Mouse (Mus musculus) liver, adult 2 months (tissue): ENCODE data around the gene Ipo8. TPM values are rescaled to one million over a fixed set of nuclear protein-coding genes. Genes with fewer than 3 reads are reported as not detected.

Source experiments
- DNase-seq: peaks from one replicate; pipeline ENCODE4 v3.0.0-alpha.2; 2011; ENCODE audit warnings: low read depth, low spot score; ENCODE audit errors: extremely low read depth
- H3K27ac ChIP-seq: fragments of 200-500 bp; replicated peaks from 2 replicates; pipeline ENCODE4 v1.5.1; 2012; ENCODE audit warnings: low read depth, mild to moderate bottlenecking, control low read depth, inconsistent platforms, low read length; ENCODE audit not compliant: insufficient read depth
- H3K27me3 ChIP-seq: fragments of 200-500 bp; 2 replicates; pipeline ENCODE4 v1.6.1; 2012; ENCODE audit warnings: mild to moderate bottlenecking, moderate library complexity, low read length, inconsistent platforms; ENCODE audit not compliant: control insufficient read depth, insufficient read depth
- H3K36me3 ChIP-seq: fragments of 200-500 bp; 2 replicates; pipeline ENCODE4 v1.6.1; 2012; ENCODE audit warnings: low read length, inconsistent platforms; ENCODE audit not compliant: control insufficient read depth, insufficient read depth
- H3K4me1 ChIP-seq: fragments of 200-500 bp; 2 replicates; pipeline ENCODE4 v1.6.1; 2011; ENCODE audit warnings: low read length; ENCODE audit not compliant: control insufficient read depth, insufficient read depth
- H3K4me3 ChIP-seq: fragments of 200-500 bp; 2 replicates; pipeline ENCODE4 v1.5.1; 2011; ENCODE audit warnings: low read depth, mild to moderate bottlenecking, control low read depth, low read length, moderate library complexity; ENCODE audit not compliant: insufficient read depth
- H3K79me2 ChIP-seq: fragments of 200-500 bp; 2 replicates; pipeline ENCODE4 v1.6.1; 2012; ENCODE audit warnings: inconsistent platforms, mild to moderate bottlenecking, low read length, moderate library complexity; ENCODE audit not compliant: control insufficient read depth, insufficient read depth
- H3K9ac ChIP-seq: fragments of 200-500 bp; 2 replicates; pipeline ENCODE4 v1.6.1; 2012; ENCODE audit warnings: low read depth, mild to moderate bottlenecking, control low read depth, inconsistent platforms, low read length
- CTCF ChIP-seq: fragments of 200-500 bp; IDR thresholded peaks from 2 replicates; pipeline ENCODE4 v1.5.1; 2011; ENCODE audit warnings: low read depth, low read length, control low read depth
- POLR2A ChIP-seq: fragments of 200-500 bp; IDR thresholded peaks from 2 replicates; pipeline ENCODE4 v1.6.1; 2011; ENCODE audit warnings: low read length, control low read depth; ENCODE audit not compliant: insufficient read depth; ENCODE audit errors: extremely low read depth
- WGBS: fragments of 180-500 bp; shearing (Covaris S2); methylation state at CpG from one replicate; pipeline ENCODE4 v1.1.7; 2018; 5-methylcytosine and 5-hydroxymethylcytosine counted together
- polyA plus RNA-seq: library from polyadenylated mRNA; depleted of rRNA; stranded (reverse); fragments of >200 nt; gene quantifications from 2 replicates; pipeline ENCODE4 v1.2.3, GENCODE M21; 2012
- total RNA-seq: library from RNA; depleted of rRNA; stranded (reverse); fragments of >200 nt; gene quantifications from 2 replicates; pipeline ENCODE4 v1.2.3, GENCODE M21; 2014

Ipo8 gene
- total and polyA plus RNA-seq, 2 experiments: 12.2 to 52.6 TPM

DNA sequence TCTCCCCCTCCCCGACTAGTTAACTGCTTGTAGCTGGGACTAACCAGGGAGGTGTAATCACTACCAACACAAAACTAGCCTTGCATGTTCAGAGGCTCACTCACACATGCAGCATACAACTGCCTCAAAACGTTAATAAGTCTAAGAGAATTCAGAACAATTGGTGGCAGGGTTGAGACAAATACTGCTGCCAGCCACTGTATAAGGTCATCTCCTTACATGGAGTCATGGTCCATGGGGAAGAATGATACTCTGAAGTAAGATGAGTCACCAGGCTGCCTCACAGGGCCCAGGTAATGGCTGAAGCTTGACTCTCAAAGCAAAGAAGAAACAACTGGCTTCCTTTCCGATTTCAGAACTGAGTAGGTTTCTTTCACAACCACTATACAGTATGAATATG lies 81.1 kb downstream of the Ipo8 start:
- TF ChIP-seq POLR2A (no peak), CTCF (no peak)
- Histone ChIP-seq H3K27me3 (no peaks in the 10 kb centered on the region), H3K36me3 (no peaks in the 10 kb centered on the region), H3K4me1 (no peaks in the 10 kb centered on the region), H3K27ac (no peak overlapping the region), H3K9ac (no peak overlapping the region), H3K79me2 (no peaks in the 10 kb centered on the region), H3K4me3 (no peak overlapping the region)
- 86% methylated on average over 3 of the region's 3 CpGs for WGBS
- no peak for DNase-seq

DNA sequence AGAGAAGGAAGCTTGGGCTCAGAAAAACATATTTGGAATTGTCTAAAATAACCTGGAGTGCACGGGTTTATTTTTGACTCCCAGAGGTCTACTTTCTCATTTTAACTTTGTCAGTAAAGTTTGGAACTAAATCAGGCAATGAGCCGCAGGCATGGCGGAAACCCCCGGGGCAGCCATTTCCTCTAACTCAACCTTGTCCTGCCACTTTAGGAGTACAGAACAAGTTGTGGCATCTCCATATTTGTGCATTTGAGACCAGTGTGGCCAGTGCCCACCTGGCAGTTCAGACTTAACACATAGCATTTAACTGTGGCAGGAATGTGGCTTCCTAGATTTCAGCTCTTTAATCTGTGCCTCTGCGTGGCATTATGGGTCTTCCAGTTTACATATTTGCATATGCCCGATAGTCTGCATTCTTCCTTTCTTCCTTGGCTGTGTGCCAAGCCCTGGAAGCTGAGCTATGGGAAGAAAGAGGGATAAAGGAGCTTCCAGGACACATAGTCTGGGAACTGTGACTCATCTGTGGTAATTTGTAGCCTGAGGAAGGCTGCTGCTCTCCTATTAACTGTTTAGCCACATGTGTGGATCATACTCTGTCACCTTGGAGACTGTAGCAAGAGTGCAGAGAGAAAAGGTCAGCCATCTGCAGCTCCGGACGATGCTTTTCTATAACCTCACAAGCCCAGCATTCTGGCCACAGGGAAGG lies 90.6 kb downstream of the Ipo8 start:
- 69% methylated on average over 8 of the region's 8 CpGs for WGBS
- Histone ChIP-seq H3K4me1 (no peaks in the 10 kb centered on the region), H3K36me3 (no peaks in the 10 kb centered on the region), H3K27ac (no peak overlapping the region), H3K4me3 (no peak overlapping the region), H3K79me2 (no peaks in the 10 kb centered on the region), H3K9ac (no peak overlapping the region), H3K27me3 (no peaks in the 10 kb centered on the region)
- DNase-seq: no peak
- TF ChIP-seq POLR2A (no peak), CTCF (no peak)

DNA sequence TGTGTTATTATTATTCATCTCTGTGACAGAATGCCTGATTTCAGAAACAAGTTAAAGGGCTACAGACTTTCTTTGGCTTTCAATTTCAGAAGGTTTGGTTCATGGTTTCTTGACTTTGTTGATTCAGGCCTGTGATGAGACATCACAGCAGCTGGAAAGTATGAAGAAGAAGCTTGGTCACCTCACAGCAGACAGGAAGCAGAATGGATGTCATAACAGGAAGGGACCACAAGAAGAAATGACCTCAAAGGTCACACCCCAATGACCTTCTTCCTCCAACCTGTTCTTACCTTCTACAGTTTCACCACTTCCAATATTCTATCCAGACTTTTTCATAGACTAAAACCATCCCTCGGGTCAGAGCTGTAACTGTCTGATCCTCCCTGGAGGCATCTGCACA lies 94.9 kb downstream of the Ipo8 start:
- DNase-seq: no peak
- Histone ChIP-seq H3K36me3 (no peaks in the 10 kb centered on the region), H3K9ac (no peak overlapping the region), H3K27me3 (no peaks in the 10 kb centered on the region), H3K4me1 (no peaks in the 10 kb centered on the region), H3K79me2 (no peaks in the 10 kb centered on the region), H3K4me3 (no peak overlapping the region), H3K27ac (no peak overlapping the region)
- TF ChIP-seq POLR2A (no peak), CTCF (no peak)
- 69% methylated on average over 1 of the region's 1 CpGs for WGBS

DNA sequence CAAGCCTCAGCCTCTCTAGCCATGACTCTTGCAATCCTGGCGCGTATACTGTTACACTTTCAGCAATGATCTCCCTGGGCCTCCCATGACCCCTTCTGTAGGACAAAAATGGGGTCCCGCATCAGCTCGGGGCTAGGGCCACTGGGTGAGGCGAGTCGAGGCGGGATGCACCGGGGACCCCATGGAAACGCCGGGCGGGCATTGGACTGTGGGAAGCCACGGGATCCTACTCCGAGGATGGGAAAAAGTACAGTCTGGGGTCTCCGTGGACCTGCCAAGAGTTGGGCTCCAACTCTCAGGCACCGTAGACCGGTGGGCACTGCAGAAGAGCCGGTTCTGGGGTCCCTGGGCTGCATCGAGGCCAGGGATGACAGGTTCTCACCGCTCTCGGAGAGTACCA lies 97.3 kb downstream of the Ipo8 start:
- no peak for DNase-seq
- Histone ChIP-seq H3K4me1 (no peaks in the 10 kb centered on the region), H3K36me3 (no peaks in the 10 kb centered on the region), H3K27me3 (no peaks in the 10 kb centered on the region), H3K79me2 (no peaks in the 10 kb centered on the region), H3K9ac (no peak overlapping the region), H3K27ac (no peak overlapping the region), H3K4me3 (no peak overlapping the region)
- TF ChIP-seq POLR2A (no peak), CTCF (no peak)
- WGBS: 92% methylated on average over 20 of the region's 20 CpGs

DNA sequence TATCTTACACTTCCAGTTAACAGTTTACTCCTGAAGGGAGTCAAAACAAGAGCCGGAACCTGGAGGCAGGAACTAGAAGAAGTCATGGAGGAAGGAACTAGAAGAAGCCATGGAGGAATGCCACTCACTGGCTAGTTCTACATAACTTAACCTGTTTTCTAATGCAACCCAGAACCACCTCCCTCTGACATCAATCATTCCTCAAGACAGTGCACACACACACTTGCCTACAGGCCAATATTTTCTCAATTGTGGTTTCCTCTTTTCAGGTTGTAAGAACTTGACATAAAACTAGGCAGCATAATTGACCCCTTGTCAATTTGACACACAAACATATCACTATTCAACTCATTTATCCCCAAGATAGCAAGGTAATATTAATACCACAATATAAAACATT lies 98.3 kb downstream of the Ipo8 start:
- Histone ChIP-seq H3K27me3 (no peaks in the 10 kb centered on the region), H3K36me3 (no peaks in the 10 kb centered on the region), H3K9ac (no peak overlapping the region), H3K4me1 (no peaks in the 10 kb centered on the region), H3K4me3 (no peak overlapping the region), H3K27ac (no peak overlapping the region), H3K79me2 (no peaks in the 10 kb centered on the region)
- DNase-seq: no peak
- WGBS: 87% methylated on average over 1 of the region's 1 CpGs
- no peak for TF ChIP-seq POLR2A
- no peak for TF ChIP-seq CTCF

DNA sequence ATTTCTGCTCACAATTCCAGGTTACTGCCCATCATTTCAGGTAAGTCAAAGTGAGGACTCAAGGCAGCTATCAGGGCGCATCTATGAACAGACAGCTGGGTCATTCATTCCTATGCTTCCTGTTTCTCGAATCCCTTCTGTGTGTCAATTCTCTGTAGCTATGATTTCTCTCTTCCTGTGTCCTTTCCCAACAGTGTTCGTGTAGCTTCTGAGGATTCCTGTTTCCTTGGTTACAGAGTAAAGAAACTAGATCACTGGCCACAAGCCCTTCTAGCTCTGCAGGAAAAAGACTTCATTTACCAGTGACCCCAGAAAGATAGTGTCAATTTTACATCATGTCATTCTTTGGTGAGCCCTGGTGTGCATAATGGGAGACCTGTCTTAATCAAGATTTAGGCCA lies 102.7 kb downstream of the Ipo8 start:
- Histone ChIP-seq H3K79me2 (no peaks in the 10 kb centered on the region), H3K36me3 (no peaks in the 10 kb centered on the region), H3K27ac (no peak overlapping the region), H3K4me3 (no peak overlapping the region), H3K9ac (no peak overlapping the region), H3K27me3 (no peaks in the 10 kb centered on the region), H3K4me1 (no peaks in the 10 kb centered on the region)
- TF ChIP-seq POLR2A (no peak), CTCF (no peak)
- WGBS: 54% methylated on average over 3 of the region's 3 CpGs
- DNase-seq: no peak
